Mouse (Mus musculus): ENCODE data around the gene Gm21954. TPM values are rescaled to one million over a fixed set of nuclear protein-coding genes. Genes with fewer than 3 reads are reported as not detected.

Gene Gm21954
- total RNA-seq, 2 experiments from 2014 or later, result not detected

DNA sequence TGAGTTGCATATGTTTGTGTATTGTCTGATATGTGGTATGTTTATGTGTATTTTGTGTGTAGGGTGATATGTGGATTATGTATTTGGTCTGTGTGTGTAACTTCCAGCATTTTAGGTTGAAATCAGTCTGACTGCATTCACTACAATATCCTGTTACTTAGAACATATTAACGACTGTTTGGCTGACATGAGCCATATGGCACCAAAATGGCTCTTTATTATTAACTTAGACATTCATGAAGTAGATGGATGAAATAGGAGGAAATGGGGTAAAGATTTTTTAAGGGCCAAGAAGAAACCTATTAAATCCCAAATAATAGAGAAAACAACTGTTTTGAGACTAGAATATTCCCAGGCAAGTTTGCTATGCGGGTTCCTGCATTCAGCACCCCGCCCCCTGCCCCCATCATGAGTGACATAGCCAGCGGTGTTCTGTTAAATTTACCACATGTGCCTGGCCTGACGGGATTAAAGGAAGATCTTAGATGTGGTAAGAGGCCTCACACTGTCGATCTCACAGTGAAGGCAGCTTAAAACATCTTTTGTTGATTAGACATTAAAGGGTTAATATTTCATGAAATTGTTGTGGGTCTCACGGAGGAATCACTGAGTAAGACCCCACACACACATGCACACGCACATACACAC lies 51.5 kb downstream of the Gm21954 start:
- no peak for DNase-seq (ENCODE audit: low spot score in 2 of 2)

DNA sequence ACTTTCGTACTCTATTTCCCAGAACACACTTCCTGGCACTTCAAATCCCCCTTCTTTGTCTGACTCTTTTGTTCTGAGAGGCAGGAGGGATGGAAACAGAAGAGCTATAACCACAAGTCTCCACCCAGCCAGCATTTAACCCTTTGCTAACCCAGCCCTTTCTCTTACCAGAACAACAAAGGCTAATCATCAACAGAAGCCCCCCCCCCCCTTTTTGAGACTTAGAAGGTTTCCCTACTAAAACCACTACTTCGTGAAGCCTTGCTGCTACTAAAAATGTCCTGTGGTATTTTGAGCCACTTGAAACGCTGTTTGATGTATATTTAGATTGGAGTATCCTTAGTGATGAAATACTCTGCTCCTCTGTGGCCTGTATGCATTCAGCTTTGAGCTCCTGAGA lies 52.7 kb downstream of the Gm21954 start:
- DNase-seq (ENCODE audit: low spot score in 2 of 2), result no peak

DNA sequence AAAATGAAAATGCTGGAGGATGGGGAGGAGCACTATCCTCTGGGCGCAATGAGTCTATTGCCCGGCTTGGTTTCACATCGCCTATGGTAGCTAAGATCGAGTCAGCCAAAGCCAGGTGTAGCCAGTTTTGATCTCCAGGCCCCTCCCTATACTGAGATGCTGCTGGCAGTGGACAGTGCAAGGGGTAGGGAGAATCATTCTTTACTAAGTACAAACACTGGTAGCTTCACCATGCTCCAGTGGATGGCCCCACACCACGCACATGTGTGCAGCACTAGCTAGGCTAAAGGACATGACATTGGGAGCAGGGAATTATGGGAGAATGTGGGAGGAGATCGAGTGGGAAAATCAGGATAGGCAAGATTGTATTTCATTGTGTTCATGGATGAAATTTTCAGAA lies 53.2 kb downstream of the Gm21954 start:
- DNase-seq (ENCODE audit: low spot score in 2 of 2), result no peak

DNA sequence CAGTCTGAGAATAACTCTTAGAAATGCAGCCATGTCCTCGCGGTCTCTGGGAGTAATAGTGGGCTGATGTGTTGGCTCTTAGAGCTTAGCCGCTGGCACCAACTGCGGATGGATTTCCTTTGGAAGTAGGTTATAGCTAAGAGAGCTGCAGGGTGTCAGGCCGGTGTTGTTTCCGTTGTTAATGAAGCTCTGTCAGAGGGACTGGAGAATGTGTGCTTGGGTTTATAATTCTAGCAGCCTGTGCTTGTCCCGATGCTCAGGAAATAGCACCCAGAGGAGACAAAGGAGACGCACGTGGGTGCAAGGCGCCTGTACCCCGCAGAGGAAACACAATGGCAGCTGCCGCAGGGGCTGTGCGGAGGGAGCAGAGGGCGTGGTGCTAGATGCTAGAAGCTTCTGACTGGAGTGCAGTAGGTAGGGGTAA lies 56.5 kb downstream of the Gm21954 start:
- DNase-seq (ENCODE audit: low spot score in 2 of 2), result no peak

Other genes starting within 250 kb of the Gm21954 start
- 10 to 100 TPM; 23.0 to 25.0 TPM for gene Dclk1, start 229.8 kb downstream of the Gm21954 start, total RNA-seq (2021)

Measured in adrenal gland, postnatal 4 days (tissue).